Mouse (Mus musculus): ENCODE data around the gene Ccdc88a. TPM values are rescaled to one million over a fixed set of nuclear protein-coding genes. Genes with fewer than 3 reads are reported as not detected.

Ccdc88a gene
- polyA plus RNA-seq, 1 experiment from 2014 or later, result 52.8 TPM

DNA sequence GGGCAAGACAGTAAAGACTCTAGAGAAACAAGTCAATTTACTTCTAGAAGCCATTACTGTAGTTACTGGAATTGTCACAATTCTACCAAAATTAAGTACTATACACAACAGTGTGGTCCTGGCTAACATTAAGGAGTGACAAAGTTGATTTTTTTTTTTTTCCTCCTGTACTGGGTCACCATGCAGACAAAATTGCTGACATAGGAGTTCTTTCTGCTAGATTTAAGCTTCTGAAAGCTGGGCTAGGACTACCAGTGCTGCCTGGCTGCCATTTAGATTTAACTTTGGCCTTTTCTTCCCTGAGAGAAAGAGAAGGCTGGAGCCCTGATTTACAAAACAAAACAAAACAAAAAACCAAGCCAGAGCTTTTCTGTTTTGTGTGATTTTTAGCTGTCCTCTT lies 32.8 kb downstream of the Ccdc88a start:
- H3K27me3 ChIP-seq (ENCODE audit: control insufficient read depth, insufficient read depth, low read length), result no peaks in the 10 kb centered on the region
- H3K27ac ChIP-seq (ENCODE audit: low read depth, low read length), result no peak overlapping the region
- no peaks in the 10 kb centered on the region for H3K36me3 ChIP-seq (ENCODE audit: control insufficient read depth, insufficient read depth, low read length)
- H3K9ac ChIP-seq (ENCODE audit: low read length), result no peak overlapping the region
- DNase-seq (ENCODE audit: low spot score, missing footprints) (no peak), ATAC-seq (ENCODE audit: low FRiP score) (no peak)
- H3K4me1 ChIP-seq (ENCODE audit: control insufficient read depth, insufficient read depth, low read length), result no peaks in the 10 kb centered on the region
- no peak overlapping the region for H3K4me3 ChIP-seq (ENCODE audit: low read depth, low read length)
- H3K4me2 ChIP-seq, result no peak overlapping the region
- H3K9me3 ChIP-seq (ENCODE audit: control insufficient read depth, low read length), result no peaks in the 10 kb centered on the region

DNA sequence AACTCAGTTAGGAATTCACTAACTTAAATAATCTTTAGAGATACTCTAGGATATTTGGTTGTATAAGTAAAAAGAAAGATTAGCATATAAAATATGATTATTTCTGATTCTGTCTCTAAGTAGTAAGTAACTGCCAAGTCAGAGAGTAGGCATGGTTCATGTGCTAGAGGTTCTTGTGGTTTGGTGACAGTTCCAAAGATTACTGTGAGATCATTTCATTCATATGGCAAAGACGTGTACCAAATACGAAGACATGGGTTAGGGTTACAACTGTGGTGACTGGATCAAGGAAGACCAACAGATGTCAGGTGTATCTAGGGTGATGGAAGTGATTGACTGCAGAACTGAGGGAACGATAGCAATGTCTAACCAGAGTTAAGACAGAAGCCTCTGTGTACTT lies 50.0 kb downstream of the Ccdc88a start:
- no peak overlapping the region for H3K9ac ChIP-seq (ENCODE audit: low read length)
- no peak overlapping the region for H3K27ac ChIP-seq (ENCODE audit: low read depth, low read length)
- H3K4me1 ChIP-seq (ENCODE audit: control insufficient read depth, insufficient read depth, low read length), result no peaks in the 10 kb centered on the region
- WGBS, result 96% methylated on average over 3 of the region's 3 CpGs
- no peaks in the 10 kb centered on the region for H3K36me3 ChIP-seq (ENCODE audit: control insufficient read depth, insufficient read depth, low read length)
- no peak overlapping the region for H3K4me2 ChIP-seq
- no peak overlapping the region for H3K4me3 ChIP-seq (ENCODE audit: low read depth, low read length)
- DNase-seq (ENCODE audit: low spot score, missing footprints) (no peak), ATAC-seq (ENCODE audit: low FRiP score) (no peak)
- no peaks in the 10 kb centered on the region for H3K9me3 ChIP-seq (ENCODE audit: control insufficient read depth, low read length)
- no peaks in the 10 kb centered on the region for H3K27me3 ChIP-seq (ENCODE audit: control insufficient read depth, insufficient read depth, low read length)

DNA sequence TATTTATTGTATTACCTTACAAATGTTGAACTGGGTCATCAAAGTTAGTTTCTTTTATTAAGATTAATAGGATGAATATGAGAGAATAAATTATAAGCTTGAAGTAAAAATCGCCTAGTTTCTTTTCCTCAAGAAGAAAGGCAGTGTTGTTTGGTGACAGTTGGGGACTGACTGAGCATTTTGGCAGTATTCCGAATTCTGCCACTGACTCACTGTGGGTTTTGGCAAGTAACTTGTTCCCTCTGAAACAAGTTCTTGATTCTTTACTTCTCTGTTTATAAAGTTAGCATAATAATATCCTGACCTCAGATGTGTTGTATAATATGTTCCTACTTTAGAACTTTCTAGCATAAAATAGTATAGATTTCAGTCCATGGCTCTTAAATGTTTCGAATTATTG lies 55.3 kb downstream of the Ccdc88a start:
- no peaks in the 10 kb centered on the region for H3K9me3 ChIP-seq (ENCODE audit: control insufficient read depth, low read length)
- H3K4me2 ChIP-seq, result no peak overlapping the region
- DNase-seq (ENCODE audit: low spot score, missing footprints), result no peak
- no peaks in the 10 kb centered on the region for H3K4me1 ChIP-seq (ENCODE audit: control insufficient read depth, insufficient read depth, low read length)
- H3K36me3 ChIP-seq (ENCODE audit: control insufficient read depth, insufficient read depth, low read length), result peaks cover 4% of the 10 kb centered on the region
- ATAC-seq (ENCODE audit: low FRiP score), result no peak
- H3K27ac ChIP-seq (ENCODE audit: low read depth, low read length), result no peak overlapping the region
- no peak overlapping the region for H3K9ac ChIP-seq (ENCODE audit: low read length)
- 83% methylated on average over 3 of the region's 3 CpGs for WGBS
- no peak overlapping the region for H3K4me3 ChIP-seq (ENCODE audit: low read depth, low read length)
- H3K27me3 ChIP-seq (ENCODE audit: control insufficient read depth, insufficient read depth, low read length), result no peaks in the 10 kb centered on the region

DNA sequence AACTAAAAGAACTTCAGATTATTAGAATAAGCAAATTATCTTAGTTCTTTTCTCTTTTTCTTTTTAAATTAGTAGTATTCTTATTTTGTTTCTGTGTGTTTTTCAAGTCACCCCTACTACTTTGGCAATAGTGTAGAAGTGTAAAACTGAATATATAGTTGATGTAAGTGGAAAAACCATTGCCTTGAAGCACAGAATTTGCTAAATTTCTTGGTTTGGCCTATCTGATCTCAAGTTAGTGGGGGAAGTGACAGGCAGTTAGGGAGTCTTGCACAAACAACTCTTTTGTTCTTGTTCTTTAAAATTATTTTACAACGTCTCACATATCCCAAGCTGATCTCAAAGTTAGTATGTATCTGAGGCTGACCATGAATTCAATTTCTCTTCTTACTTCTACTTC lies 57.6 kb downstream of the Ccdc88a start:
- Histone ChIP-seq H3K4me1 (ENCODE audit: control insufficient read depth, insufficient read depth, low read length) (no peaks in the 10 kb centered on the region), H3K36me3 (ENCODE audit: control insufficient read depth, insufficient read depth, low read length) (peaks cover 4% of the 10 kb centered on the region), H3K9ac (ENCODE audit: low read length) (no peak overlapping the region), H3K27ac (ENCODE audit: low read depth, low read length) (no peak overlapping the region), H3K4me3 (ENCODE audit: low read depth, low read length) (no peak overlapping the region), H3K4me2 (no peak overlapping the region), H3K9me3 (ENCODE audit: control insufficient read depth, low read length) (no peaks in the 10 kb centered on the region), H3K27me3 (ENCODE audit: control insufficient read depth, insufficient read depth, low read length) (no peaks in the 10 kb centered on the region)
- 78% methylated on average over 1 of the region's 1 CpGs for WGBS
- DNase-seq (ENCODE audit: low spot score, missing footprints) (no peak), ATAC-seq (ENCODE audit: low FRiP score) (no peak)

DNA sequence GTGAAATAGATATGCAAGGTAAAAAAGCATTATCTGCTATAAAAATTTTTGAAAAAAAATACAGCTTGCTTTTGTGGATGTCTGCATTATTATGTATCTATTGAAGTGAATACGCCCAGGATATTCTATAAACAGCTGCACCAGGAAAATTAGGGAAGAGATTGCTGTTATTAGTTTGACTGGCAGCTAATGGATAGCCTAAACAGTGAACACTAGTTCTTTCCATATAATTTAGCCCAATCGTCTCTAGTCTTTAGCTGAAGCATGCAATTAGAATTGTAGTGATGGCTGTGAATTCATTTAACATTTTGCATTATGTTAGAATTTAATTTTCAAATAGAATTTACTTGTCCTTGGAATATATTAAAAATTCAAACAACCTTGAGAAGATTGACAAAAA lies 75.3 kb downstream of the Ccdc88a start:
- ATAC-seq (ENCODE audit: low FRiP score), result no peak
- no peaks in the 10 kb centered on the region for H3K27me3 ChIP-seq (ENCODE audit: control insufficient read depth, insufficient read depth, low read length)
- no peaks in the 10 kb centered on the region for H3K9me3 ChIP-seq (ENCODE audit: control insufficient read depth, low read length)
- H3K4me1 ChIP-seq (ENCODE audit: control insufficient read depth, insufficient read depth, low read length), result no peaks in the 10 kb centered on the region
- H3K36me3 ChIP-seq (ENCODE audit: control insufficient read depth, insufficient read depth, low read length), result no peaks in the 10 kb centered on the region
- no peak for DNase-seq (ENCODE audit: low spot score, missing footprints)
- 93% methylated on average over 2 of the region's 2 CpGs for WGBS
- no peak overlapping the region for H3K4me3 ChIP-seq (ENCODE audit: low read depth, low read length)
- H3K27ac ChIP-seq (ENCODE audit: low read depth, low read length), result no peak overlapping the region
- H3K4me2 ChIP-seq, result no peak overlapping the region
- no peak overlapping the region for H3K9ac ChIP-seq (ENCODE audit: low read length)

DNA sequence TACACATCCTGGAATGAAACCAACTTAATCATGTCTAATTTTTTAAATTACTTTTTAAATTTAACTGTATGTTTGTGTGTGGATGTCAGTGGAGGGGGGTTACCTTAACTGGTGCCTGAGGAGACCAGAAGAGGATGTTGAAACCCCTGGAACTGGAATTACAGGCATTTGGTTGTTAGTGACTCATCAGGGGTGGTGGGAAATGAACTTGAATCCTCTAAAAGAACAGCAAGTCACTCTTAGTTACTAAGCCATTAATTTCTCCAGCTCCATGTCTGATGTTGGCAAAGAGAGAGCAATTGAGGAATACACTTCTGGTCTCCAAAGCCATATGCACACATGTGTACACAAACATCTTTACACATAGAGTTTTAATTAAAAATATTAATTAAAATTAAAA lies 101.2 kb downstream of the Ccdc88a start:
- Histone ChIP-seq H3K27ac (ENCODE audit: low read depth, low read length) (no peak overlapping the region), H3K9ac (ENCODE audit: low read length) (no peak overlapping the region), H3K4me3 (ENCODE audit: low read depth, low read length) (no peak overlapping the region), H3K9me3 (ENCODE audit: control insufficient read depth, low read length) (no peaks in the 10 kb centered on the region), H3K4me2 (no peak overlapping the region), H3K27me3 (ENCODE audit: control insufficient read depth, insufficient read depth, low read length) (no peaks in the 10 kb centered on the region), H3K4me1 (ENCODE audit: control insufficient read depth, insufficient read depth, low read length) (no peaks in the 10 kb centered on the region), H3K36me3 (ENCODE audit: control insufficient read depth, insufficient read depth, low read length) (peaks cover 6% of the 10 kb centered on the region; the same call in 1 of the 2 replicates)
- no peak for DNase-seq (ENCODE audit: low spot score, missing footprints)
- no peak for ATAC-seq (ENCODE audit: low FRiP score)

DNA sequence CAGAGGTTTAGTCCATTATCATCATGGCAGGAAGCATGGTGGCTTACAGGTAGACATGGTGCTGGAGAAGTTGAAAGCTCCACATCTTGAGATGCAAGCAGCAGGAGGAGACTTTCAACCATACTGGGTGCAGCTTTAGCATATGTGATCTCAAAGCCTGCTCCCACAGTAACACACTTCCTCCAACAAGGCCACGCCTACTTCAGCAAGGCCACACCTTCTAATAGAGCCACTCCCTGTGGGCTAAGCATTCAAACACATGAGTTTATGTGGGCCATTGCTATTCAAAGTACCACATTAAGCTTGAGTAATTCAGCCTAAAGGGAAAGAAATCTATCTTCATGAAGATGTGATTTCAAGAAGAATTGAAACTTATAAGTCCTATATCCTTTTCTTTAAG lies 119.7 kb downstream of the Ccdc88a start:
- no peak overlapping the region for H3K4me2 ChIP-seq
- ATAC-seq (ENCODE audit: low FRiP score) (no peak), DNase-seq (ENCODE audit: low spot score, missing footprints) (no peak)
- no peaks in the 10 kb centered on the region for H3K9me3 ChIP-seq (ENCODE audit: control insufficient read depth, low read length)
- peaks cover 3% of the 10 kb centered on the region; the same call in 1 of the 2 replicates for H3K36me3 ChIP-seq (ENCODE audit: control insufficient read depth, insufficient read depth, low read length)
- H3K27ac ChIP-seq (ENCODE audit: low read depth, low read length), result no peak overlapping the region
- H3K4me3 ChIP-seq (ENCODE audit: low read depth, low read length), result no peak overlapping the region
- WGBS, result 85% methylated on average over 1 of the region's 1 CpGs
- H3K4me1 ChIP-seq (ENCODE audit: control insufficient read depth, insufficient read depth, low read length), result no peaks in the 10 kb centered on the region
- H3K9ac ChIP-seq (ENCODE audit: low read length), result no peak overlapping the region
- no peaks in the 10 kb centered on the region for H3K27me3 ChIP-seq (ENCODE audit: control insufficient read depth, insufficient read depth, low read length)

DNA sequence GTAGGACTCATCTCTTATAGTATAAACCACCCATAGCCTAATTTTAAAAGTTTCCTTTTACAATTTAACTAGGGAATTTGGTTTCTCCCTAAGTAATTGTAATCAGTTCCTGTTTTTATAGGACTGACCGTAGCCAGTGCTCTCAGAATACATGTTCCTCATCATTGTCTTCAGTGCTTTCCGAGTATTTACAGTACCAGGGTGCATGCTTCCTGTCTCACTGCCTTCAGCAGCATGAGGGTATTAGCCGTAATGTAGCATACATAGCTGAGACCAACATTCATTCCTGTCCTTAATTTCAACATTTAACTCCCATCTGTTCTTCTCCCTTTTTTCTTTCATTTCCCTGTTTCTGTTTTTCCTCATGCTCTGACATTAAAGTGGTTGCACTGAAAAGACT lies 123.5 kb downstream of the Ccdc88a start:
- Histone ChIP-seq H3K4me1 (ENCODE audit: control insufficient read depth, insufficient read depth, low read length) (no peaks in the 10 kb centered on the region), H3K27me3 (ENCODE audit: control insufficient read depth, insufficient read depth, low read length) (no peaks in the 10 kb centered on the region), H3K36me3 (ENCODE audit: control insufficient read depth, insufficient read depth, low read length) (peaks cover 6% of the 10 kb centered on the region; the same call in 1 of the 2 replicates), H3K4me2 (no peak overlapping the region), H3K9me3 (ENCODE audit: control insufficient read depth, low read length) (no peaks in the 10 kb centered on the region), H3K4me3 (ENCODE audit: low read depth, low read length) (no peak overlapping the region), H3K27ac (ENCODE audit: low read depth, low read length) (no peak overlapping the region), H3K9ac (ENCODE audit: low read length) (no peak overlapping the region)
- ATAC-seq (ENCODE audit: low FRiP score) (no peak), DNase-seq (ENCODE audit: low spot score, missing footprints) (no peak)
- 91% methylated on average over 3 of the region's 3 CpGs for WGBS

DNA sequence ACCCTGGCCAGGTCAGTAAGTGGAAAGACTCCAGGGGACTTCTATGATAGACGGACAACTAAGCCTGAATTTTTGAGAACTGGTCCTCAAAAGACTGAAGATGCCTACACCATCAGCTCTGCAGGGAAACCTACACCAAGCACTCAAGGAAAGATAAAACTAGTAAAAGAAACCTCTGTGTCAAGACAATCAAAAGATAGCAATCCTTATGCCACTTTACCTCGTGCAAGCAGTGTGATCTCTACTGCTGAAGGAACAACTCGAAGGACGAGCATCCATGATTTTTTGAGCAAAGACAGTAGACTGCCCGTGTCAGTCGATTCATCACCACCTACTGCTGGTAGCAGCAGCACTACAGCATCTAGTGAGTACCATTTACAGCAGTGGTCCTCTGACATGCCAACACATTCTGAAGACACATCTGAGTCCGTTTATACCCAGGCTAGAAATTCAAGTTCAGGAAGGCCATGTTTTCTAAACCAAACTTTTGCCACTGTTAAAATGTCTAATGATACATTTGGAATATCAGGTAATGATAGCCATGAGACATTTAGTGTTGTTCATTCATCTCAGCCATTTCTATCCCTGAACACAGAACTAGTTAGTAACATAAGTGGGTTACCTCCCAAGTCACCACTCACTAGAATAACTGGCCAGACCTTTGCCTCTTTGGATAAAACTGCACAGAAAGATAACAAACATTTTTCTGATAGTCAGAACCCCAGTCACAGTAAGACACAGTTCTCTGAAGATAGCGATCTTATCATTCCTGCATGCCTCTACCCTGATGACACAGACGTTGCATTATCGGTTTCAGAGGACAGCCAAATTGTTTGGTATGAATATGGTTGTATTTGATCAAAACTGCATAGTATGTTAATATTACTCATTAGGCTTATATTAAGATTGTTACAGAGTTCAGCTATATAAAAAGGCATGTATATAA lies 130.8 kb downstream of the Ccdc88a start:
- H3K36me3 ChIP-seq (ENCODE audit: control insufficient read depth, insufficient read depth, low read length), result peaks cover 6% of the 10 kb centered on the region; the same call in 1 of the 2 replicates
- H3K4me3 ChIP-seq (ENCODE audit: low read depth, low read length), result no peak overlapping the region
- DNase-seq (ENCODE audit: low spot score, missing footprints) (no peak), ATAC-seq (ENCODE audit: low FRiP score) (no peak)
- no peaks in the 10 kb centered on the region for H3K9me3 ChIP-seq (ENCODE audit: control insufficient read depth, low read length)
- no peak overlapping the region for H3K4me2 ChIP-seq
- no peaks in the 10 kb centered on the region for H3K4me1 ChIP-seq (ENCODE audit: control insufficient read depth, insufficient read depth, low read length)
- H3K27ac ChIP-seq (ENCODE audit: low read depth, low read length), result no peak overlapping the region
- WGBS, result 93% methylated on average over 10 of the region's 10 CpGs
- H3K27me3 ChIP-seq (ENCODE audit: control insufficient read depth, insufficient read depth, low read length), result no peaks in the 10 kb centered on the region
- no peak overlapping the region for H3K9ac ChIP-seq (ENCODE audit: low read length)

Data from midbrain, embryonic 11.5 days (tissue).